Mouse (Mus musculus) embryonic facial prominence, embryonic 15.5 days (tissue): ENCODE measurements around the gene Gpr137. TPM values are rescaled to one million over a fixed set of nuclear protein-coding genes. Genes with fewer than 3 reads are reported as not detected.

ENCODE experiments used
- ATAC-seq: fragments of 200-750 bp; cut with Nextera tagmentation; 2 replicates; pipeline ENCODE4 v1.8.0; 2017; ENCODE audit warnings: low read depth, moderate TSS enrichment; ENCODE audit not compliant: insufficient number of reproducible peaks, low FRiP score, low TSS enrichment
- H3K27ac ChIP-seq: fragments of 300-500 bp; sonication (generic); replicated peaks from 2 replicates; pipeline ENCODE4 v1.5.1; 2015; ENCODE audit warnings: mild to moderate bottlenecking, inconsistent platforms
- H3K27me3 ChIP-seq: fragments of 300-500 bp; sonication (generic); 2 replicates; pipeline ENCODE4 v1.6.1; 2015; ENCODE audit warnings: inconsistent platforms
- H3K36me3 ChIP-seq: fragments of 300-500 bp; sonication (generic); 2 replicates; pipeline ENCODE4 v1.6.1; 2015; ENCODE audit warnings: mild to moderate bottlenecking, inconsistent platforms
- H3K4me1 ChIP-seq: fragments of 300-500 bp; sonication (generic); 2 replicates; pipeline ENCODE4 v1.6.1; 2015; ENCODE audit warnings: inconsistent platforms
- H3K4me2 ChIP-seq: fragments of 300-500 bp; sonication (generic); replicated peaks from 2 replicates; pipeline ENCODE4 v1.6.1; 2015; ENCODE audit warnings: mild to moderate bottlenecking, inconsistent platforms
- H3K4me3 ChIP-seq: fragments of 300-500 bp; sonication (generic); replicated peaks from 2 replicates; pipeline ENCODE4 v1.5.1; 2015; ENCODE audit warnings: mild to moderate bottlenecking, inconsistent platforms
- H3K9ac ChIP-seq: fragments of 300-500 bp; sonication (generic); 2 replicates; pipeline ENCODE4 v1.6.1; 2015; ENCODE audit warnings: inconsistent platforms
- H3K9me3 ChIP-seq: fragments of 300-500 bp; sonication (generic); replicated peaks from 2 replicates; pipeline ENCODE4 v1.6.1; 2016; ENCODE audit warnings: inconsistent platforms
- WGBS: fragments of 180-500 bp; shearing (Covaris S2); methylation state at CpG from one replicate; pipeline ENCODE4 v1.1.7; 2015; 5-methylcytosine and 5-hydroxymethylcytosine counted together
- polyA plus RNA-seq: library from polyadenylated mRNA; unstranded; fragments of >200 nt; fragmentation: Nextera tagmentation; extraction: Ambion mirVana; gene quantifications from 2 replicates; pipeline ENCODE4 v1.2.1, GENCODE M21; 2015

Gene Gpr137
- polyA plus RNA-seq, 1 experiment from 2014 or later = 41.8 TPM

- H3K9me3 ChIP-seq = no peaks in the 10 kb centered on the region
- H3K36me3 ChIP-seq = peaks cover 25% of the 10 kb centered on the region
- H3K27me3 ChIP-seq = no peaks in the 10 kb centered on the region
- peak overlapping the region; percentile 68 for H3K9ac ChIP-seq
- H3K4me3 ChIP-seq = peak overlapping the region; percentile 58
- H3K4me2 ChIP-seq = peak overlapping the region; percentile 95
- under 1% methylated on average over 28 of the region's 28 CpGs for WGBS
- H3K4me1 ChIP-seq = peaks cover 39% of the 10 kb centered on the region
- ATAC-seq = peak; percentile 25; the same call in 1 of the 2 replicates
- peak overlapping the region; percentile 97 for H3K27ac ChIP-seq
These were observed 8.4 kb upstream of the Gpr137 start for GRCm38 (mm10) chr19:6950613-6951153.

DNA sequence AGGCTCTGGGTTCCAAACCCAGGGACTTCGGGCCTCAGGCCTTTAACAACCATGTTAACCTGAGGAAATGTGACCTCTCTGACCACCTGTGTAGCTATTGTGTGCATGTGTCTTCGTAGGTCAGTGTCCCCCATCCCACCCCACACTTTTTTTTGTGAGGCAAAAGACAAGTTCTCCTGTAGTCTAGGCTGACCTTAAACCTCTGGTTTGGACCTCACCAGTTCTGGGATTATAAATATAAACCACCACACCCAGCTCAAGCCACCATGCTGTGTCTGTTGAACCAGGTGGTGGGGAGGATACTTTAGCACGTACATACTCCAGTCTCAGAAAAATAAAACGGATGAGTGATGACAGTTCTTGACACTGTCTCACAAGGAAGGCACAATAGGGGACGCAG, 7.7 kb upstream of the Gpr137 start:
- no peak for ATAC-seq
- H3K27ac ChIP-seq = peak overlapping the region; percentile 97; the same call in 1 of the 2 replicates
- 56% methylated on average over 5 of the region's 5 CpGs for WGBS

DNA sequence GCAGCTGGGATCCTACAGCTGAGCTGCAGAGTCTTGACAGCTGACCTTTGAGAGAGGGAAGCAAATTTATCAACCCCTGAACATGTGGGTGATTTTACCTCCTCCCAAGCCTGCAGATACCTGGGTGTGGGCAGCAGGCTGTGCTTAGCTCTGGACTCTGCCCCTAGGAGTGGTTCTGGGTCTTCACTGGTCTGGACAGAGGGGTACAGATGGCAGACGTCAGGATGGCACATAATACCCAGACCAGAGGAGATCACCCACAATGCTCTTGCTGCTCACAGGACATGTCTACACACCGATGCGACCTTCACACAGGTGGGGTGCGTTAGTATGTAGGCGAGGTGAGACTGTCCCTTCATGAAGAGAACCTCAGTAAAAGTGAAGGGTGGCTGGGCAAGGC, 7.3 kb upstream of the Gpr137 start:
- WGBS = 90% methylated on average over 5 of the region's 5 CpGs
- Histone ChIP-seq H3K36me3 (peaks cover 18% of the 10 kb centered on the region), H3K4me1 (peaks cover 39% of the 10 kb centered on the region), H3K27ac (no peak overlapping the region), H3K9me3 (no peaks in the 10 kb centered on the region), H3K27me3 (no peaks in the 10 kb centered on the region), H3K4me3 (no peak overlapping the region), H3K9ac (no peak overlapping the region), H3K4me2 (no peak overlapping the region)
- ATAC-seq = no peak

More for the DNA sequence above, 7.7 kb upstream of the Gpr137 start:
- peaks cover 39% of the 10 kb centered on the region for H3K4me1 ChIP-seq
- peak overlapping the region; percentile 95 for H3K4me2 ChIP-seq
- no peak overlapping the region for H3K9ac ChIP-seq
- peaks cover 18% of the 10 kb centered on the region for H3K36me3 ChIP-seq
- no peaks in the 10 kb centered on the region for H3K9me3 ChIP-seq
- peak overlapping the region; percentile 58 for H3K4me3 ChIP-seq
- H3K27me3 ChIP-seq = no peaks in the 10 kb centered on the region

GRCm38 (mm10) chr19:6948186-6948585, 5.9 kb upstream of the Gpr137 start:
- 0 out of 2 replicates have a peak, but pooled peaks cover 8% of the 10 kb centered on the region for H3K36me3 ChIP-seq
- H3K4me3 ChIP-seq = no peak overlapping the region
- H3K9ac ChIP-seq = no peak overlapping the region
- no peaks in the 10 kb centered on the region for H3K27me3 ChIP-seq
- 77% methylated on average over 4 of the region's 4 CpGs for WGBS
- peaks cover 32% of the 10 kb centered on the region for H3K4me1 ChIP-seq
- ATAC-seq = no peak
- no peaks in the 10 kb centered on the region for H3K9me3 ChIP-seq
- H3K27ac ChIP-seq = 0 out of 2 replicates have a peak overlapping the region, but pooled peaks have one; percentile 17
- H3K4me2 ChIP-seq = no peak overlapping the region

- Histone ChIP-seq H3K4me1 (peaks cover 32% of the 10 kb centered on the region), H3K4me3 (no peak overlapping the region), H3K4me2 (no peak overlapping the region), H3K36me3 (0 out of 2 replicates have a peak, but pooled peaks cover 8% of the 10 kb centered on the region), H3K27me3 (no peaks in the 10 kb centered on the region), H3K27ac (0 out of 2 replicates have a peak overlapping the region, but pooled peaks have one; percentile 17), H3K9me3 (no peaks in the 10 kb centered on the region), H3K9ac (no peak overlapping the region)
- no peak for ATAC-seq
- WGBS = 44% methylated on average over 4 of the region's 4 CpGs
These were observed 5.5 kb upstream of the Gpr137 start for GRCm38 (mm10) chr19:6947742-6948141.

- Histone ChIP-seq H3K9me3 (no peaks in the 10 kb centered on the region), H3K27me3 (no peaks in the 10 kb centered on the region), H3K4me1 (peaks cover 30% of the 10 kb centered on the region), H3K4me2 (no peak overlapping the region), H3K27ac (no peak overlapping the region), H3K9ac (no peak overlapping the region), H3K36me3 (0 out of 2 replicates have a peak, but pooled peaks cover 6% of the 10 kb centered on the region), H3K4me3 (no peak overlapping the region)
- no peak for ATAC-seq
- WGBS = 94% methylated on average over 6 of the region's 6 CpGs
These were observed 1.4 kb upstream of the Gpr137 start for GRCm38 (mm10) chr19:6943709-6944108.

DNA sequence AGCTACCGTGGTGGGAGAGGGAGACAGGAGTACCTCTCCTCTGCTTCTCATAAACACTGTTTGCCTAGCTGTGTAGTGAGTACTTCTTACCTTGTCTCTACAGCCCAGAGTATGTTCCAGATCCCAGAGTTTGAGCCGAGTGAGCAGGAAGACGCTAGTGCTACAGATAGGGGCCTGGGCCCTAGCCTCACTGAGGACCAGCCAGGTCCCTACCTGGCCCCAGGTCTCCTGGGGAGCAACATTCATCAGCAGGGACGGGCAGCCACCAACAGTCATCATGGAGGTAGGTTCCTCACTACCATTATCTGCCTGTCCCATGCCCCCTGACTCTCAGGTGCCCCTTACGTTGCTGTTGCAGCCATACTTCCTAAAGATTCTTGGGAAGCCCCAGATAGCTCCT, 484 bp upstream of the Gpr137 start:
- H3K27me3 ChIP-seq = no peaks in the 10 kb centered on the region
- H3K9me3 ChIP-seq = no peaks in the 10 kb centered on the region
- 0 out of 2 replicates have a peak, but pooled peaks cover 6% of the 10 kb centered on the region for H3K36me3 ChIP-seq
- WGBS = 28% methylated on average over 5 of the region's 5 CpGs
- peak overlapping the region; percentile 91; the same call in 1 of the 2 replicates for H3K9ac ChIP-seq
- peaks cover 27% of the 10 kb centered on the region for H3K4me1 ChIP-seq
- peak overlapping the region; percentile 93 for H3K4me3 ChIP-seq
- ATAC-seq = no peak
- peak overlapping the region; percentile 97 for H3K27ac ChIP-seq
- peak overlapping the region; percentile 98 for H3K4me2 ChIP-seq

DNA sequence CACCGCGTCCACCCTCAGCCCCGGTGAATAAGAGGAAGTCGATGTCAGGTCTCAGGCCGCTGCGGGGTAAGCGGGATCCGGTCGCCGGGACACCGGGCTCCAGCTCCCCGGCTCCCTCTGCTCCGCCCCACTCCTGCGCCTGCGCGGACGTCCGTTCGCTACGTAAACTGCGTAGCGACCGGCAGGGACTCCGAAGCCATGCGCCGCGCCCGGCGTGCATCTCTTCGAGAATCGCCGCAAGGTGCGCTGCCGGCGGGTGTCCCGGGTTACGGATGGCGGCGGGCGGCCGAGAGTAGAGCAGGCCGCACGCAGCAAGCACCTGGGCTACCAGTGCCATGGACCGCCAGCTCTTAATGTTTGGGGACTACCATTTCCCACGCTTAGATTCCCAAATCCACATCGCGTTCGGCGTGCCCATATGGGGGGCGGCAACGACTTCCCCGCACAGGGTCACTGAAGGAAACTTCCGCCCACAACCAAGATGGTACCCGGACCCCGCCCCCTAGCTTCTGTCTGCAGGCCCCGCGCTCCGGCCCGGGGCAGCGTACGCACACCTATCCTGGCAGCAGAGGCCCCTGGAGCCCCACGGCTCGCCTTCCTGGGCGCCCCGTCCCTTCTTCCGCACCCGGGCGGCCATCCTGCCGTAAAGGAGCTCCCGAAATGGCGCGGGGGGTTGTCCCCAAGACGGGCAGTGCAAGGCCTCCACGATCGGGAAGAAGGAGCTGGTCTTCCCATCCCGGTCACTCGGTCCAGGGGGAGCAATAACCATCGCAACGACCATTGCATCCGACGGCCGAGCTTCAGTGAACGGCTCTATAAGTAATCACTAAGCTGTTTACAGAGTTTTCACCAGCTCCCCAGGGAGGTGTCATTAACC, 670 bp downstream of the Gpr137 start, which contains the start of gene Bad:
TSS of gene Bad (plus strand) at position 490 of the 877 bp plus-strand sequence.
- under 1% methylated on average over 83 of the region's 83 CpGs for WGBS
- no peaks in the 10 kb centered on the region for H3K9me3 ChIP-seq
- peak; percentile 81 for ATAC-seq
- H3K27me3 ChIP-seq = no peaks in the 10 kb centered on the region
- H3K4me1 ChIP-seq = peaks cover 25% of the 10 kb centered on the region
- H3K4me3 ChIP-seq = peak within 1 kb of the TSS; percentile 93
- H3K27ac ChIP-seq = peak within 1 kb of the TSS; percentile 97
- H3K4me2 ChIP-seq = peak within 1 kb of the TSS; percentile 98
- 0 out of 2 replicates have a peak, but pooled peaks cover 6% of the 10 kb centered on the region for H3K36me3 ChIP-seq
- peak within 1 kb of the TSS; percentile 91 for H3K9ac ChIP-seq

DNA sequence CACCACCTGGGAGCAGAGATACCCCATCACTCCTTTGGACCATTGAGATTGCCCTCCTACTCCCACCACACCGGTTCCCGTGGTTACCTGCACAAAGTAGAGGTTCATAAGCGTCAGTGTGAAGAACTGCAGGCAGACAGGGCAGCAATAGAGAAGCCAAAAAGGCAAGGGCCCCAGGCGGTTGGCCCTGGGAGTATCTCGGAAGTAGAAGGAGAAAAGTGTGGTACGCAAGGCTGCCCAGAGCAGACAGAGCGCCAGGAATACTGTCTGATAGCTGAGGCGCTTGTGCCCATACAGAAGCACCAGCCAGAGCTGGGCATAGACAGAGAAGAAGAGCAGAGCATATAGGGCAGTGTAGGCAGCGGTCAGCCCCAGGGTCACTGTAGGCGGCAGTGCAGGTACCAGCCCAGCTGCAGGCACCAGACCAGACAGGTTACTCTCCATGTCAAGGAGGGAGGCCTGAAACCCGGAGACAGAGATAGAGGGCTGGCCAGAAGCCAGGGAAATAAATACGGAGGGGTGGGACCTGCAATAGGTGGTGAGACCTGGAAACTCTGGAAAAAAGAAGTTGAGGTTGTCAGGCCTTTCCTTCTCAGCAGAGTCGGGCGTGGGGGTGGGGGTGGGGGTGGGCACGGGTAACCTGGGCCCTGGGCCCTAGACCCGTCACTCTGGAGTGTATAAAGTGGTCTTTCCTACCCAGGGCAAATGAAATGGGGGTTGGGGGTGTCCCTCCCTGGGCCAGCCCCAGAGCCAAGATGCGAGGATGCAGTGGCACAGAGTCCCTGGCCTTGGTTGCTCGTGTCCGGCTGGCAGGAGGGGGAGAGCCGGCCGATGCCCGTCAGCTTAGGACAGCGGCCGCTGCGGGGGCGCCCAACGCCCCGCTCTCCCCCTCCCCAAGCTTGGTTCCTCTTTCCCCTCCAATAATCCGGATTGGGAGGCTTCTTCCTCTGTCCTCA, 1.6 kb downstream of the Gpr137 start:
- peaks cover 7% of the 10 kb centered on the region for H3K27me3 ChIP-seq
- peak overlapping the region; percentile 91 for H3K9ac ChIP-seq
- 19% methylated on average over 29 of the region's 29 CpGs for WGBS
- peak overlapping the region; percentile 98 for H3K4me2 ChIP-seq
- peaks cover 25% of the 10 kb centered on the region for H3K4me1 ChIP-seq
- peak overlapping the region; percentile 97; the same call in 1 of the 2 replicates for H3K27ac ChIP-seq
- no peak for ATAC-seq
- no peaks in the 10 kb centered on the region for H3K9me3 ChIP-seq
- H3K36me3 ChIP-seq = 0 out of 2 replicates have a peak, but pooled peaks cover 6% of the 10 kb centered on the region
- H3K4me3 ChIP-seq = peak overlapping the region; percentile 93

DNA sequence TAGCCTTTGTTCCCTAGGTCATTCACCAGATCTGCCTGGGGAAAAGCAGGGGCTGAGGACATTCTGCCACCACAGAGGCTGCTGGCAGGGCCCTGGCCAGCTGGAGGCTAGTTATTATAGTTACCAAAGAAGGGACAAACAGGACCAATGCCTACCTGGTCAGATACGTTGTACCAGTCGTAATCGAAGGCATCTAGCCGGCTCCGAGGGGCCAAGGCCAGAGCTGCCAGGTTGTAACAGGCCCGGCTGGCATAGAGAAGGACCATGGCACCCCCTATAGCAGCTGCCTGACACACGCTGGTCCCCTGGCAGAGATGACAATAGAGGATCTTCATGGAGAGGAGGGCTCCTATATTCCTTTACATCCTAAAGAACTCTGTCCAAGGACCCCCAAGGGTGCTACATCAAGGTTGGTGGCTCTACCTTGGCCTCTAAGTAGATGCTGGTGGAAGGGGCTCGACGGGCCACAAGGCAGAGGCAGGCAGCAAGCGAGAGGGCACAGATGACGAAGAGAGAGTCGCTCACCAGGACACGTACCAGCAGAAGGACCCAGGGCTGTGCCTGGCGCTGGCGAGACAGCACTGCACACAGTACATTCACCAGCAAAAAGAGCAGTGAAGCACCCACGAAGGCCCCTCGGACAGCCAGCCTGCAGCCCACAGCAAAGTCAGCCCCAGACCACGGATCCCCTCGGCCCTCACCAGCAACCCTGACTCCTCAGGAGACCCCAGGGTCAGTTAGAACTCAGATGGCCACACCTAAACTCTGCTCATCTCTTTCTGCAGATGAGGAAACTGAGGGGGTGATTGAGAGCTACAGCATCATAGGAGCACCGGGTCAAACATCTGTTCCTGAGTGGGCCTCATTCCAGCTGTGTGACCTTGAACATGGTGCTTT, 2.9 kb downstream of the Gpr137 start:
- Histone ChIP-seq H3K27ac (no peak overlapping the region), H3K4me1 (peaks cover 27% of the 10 kb centered on the region), H3K9ac (no peak overlapping the region), H3K4me2 (no peak overlapping the region), H3K36me3 (no peaks in the 10 kb centered on the region), H3K27me3 (peaks cover 19% of the 10 kb centered on the region), H3K9me3 (no peaks in the 10 kb centered on the region), H3K4me3 (no peak overlapping the region)
- WGBS = 87% methylated on average over 20 of the region's 20 CpGs
- ATAC-seq = no peak
